Mouse (Mus musculus) embryonic facial prominence, embryonic 11.5 days (tissue): Measurements from ENCODE around the gene Itga3. TPM values are rescaled to one million over a fixed set of nuclear protein-coding genes. Genes with fewer than 3 reads are reported as not detected.

Experiments
- ATAC-seq: fragments of 200-750 bp; cut with Nextera tagmentation; replicated peaks from 2 replicates; pipeline ENCODE4 v1.8.0; 2017; ENCODE audit warnings: low read depth; ENCODE audit not compliant: insufficient number of reproducible peaks, low FRiP score, low TSS enrichment
- DNase-seq: peaks from one replicate; pipeline ENCODE4 v3.0.0-alpha.2; 2015; ENCODE audit warnings: low spot score
- H3K27ac ChIP-seq: fragments of 300-500 bp; sonication (generic); replicated peaks from 2 replicates; pipeline ENCODE4 v1.5.1; 2014; ENCODE audit warnings: mild to moderate bottlenecking, low read depth, low read length, control low read depth
- H3K27me3 ChIP-seq: fragments of 300-500 bp; sonication (generic); 2 replicates; pipeline ENCODE4 v1.6.1; 2014; ENCODE audit warnings: mild to moderate bottlenecking, low read length, moderate library complexity, mixed read lengths; ENCODE audit not compliant: control insufficient read depth, insufficient read depth
- H3K36me3 ChIP-seq: fragments of 300-500 bp; sonication (generic); replicated peaks from 2 replicates; pipeline ENCODE4 v1.6.1; 2014; ENCODE audit warnings: low read depth, mild to moderate bottlenecking, low read length, moderate library complexity, mixed read lengths; ENCODE audit not compliant: control insufficient read depth, insufficient read depth
- H3K4me1 ChIP-seq: fragments of 300-500 bp; sonication (generic); 2 replicates; pipeline ENCODE4 v1.6.1; 2014; ENCODE audit warnings: low read length, mixed read lengths; ENCODE audit not compliant: control insufficient read depth, insufficient read depth
- H3K4me2 ChIP-seq: fragments of 300-500 bp; sonication (generic); 2 replicates; pipeline ENCODE4 v1.6.1; 2014; ENCODE audit warnings: low read depth, mild to moderate bottlenecking, control low read depth, low read length, moderate library complexity
- H3K4me3 ChIP-seq: fragments of 300-500 bp; sonication (generic); 2 replicates; pipeline ENCODE4 v1.5.1; 2014; ENCODE audit warnings: low read depth, low read length, control low read depth
- H3K9ac ChIP-seq: fragments of 300-500 bp; sonication (generic); replicated peaks from 2 replicates; pipeline ENCODE4 v1.6.1; 2014; ENCODE audit warnings: mild to moderate bottlenecking, control low read depth, low read length
- H3K9me3 ChIP-seq: fragments of 300-500 bp; sonication (generic); replicated peaks from 2 replicates; pipeline ENCODE4 v1.6.1; 2016; ENCODE audit warnings: mild to moderate bottlenecking, low read length, inconsistent platforms, mixed read lengths; ENCODE audit not compliant: control insufficient read depth
- WGBS: fragments of 180-500 bp; shearing (Covaris S2); extraction: QIAGEN DNeasy Blood & Tissue Kit; methylation state at CpG from one replicate; pipeline ENCODE4 v1.1.7; 2014; 5-methylcytosine and 5-hydroxymethylcytosine counted together
- polyA plus RNA-seq: library from polyadenylated mRNA; unstranded; fragments of >200 nt; fragmentation: Nextera tagmentation; extraction: Ambion mirVana; gene quantifications from 2 replicates; pipeline ENCODE4 v1.2.1, GENCODE M21; 2014

The Itga3 gene
- polyA plus RNA-seq, 1 experiment from 2014 or later, result 5.1 TPM

DNA sequence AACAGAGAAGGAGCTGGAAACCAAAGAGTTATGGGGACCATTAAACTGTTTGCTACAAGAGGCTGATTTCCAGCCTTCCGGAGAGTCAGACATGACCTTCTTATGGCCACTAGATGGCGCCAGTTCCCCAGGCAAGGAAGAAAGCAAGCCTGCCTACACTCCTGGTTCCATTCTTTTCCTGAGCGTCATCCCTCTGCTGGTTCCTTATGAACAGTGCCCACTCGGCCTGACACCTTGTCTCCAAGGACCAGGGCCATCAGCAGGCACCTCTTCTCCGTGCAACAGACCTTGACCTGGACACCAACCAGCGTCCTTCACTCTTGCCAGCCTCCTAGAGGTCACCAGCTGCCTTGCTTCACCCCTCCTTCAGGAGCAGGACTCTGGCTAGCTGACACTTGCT, 40.4 kb upstream of the Itga3 start:
- no peaks in the 10 kb centered on the region for H3K9me3 ChIP-seq
- no peaks in the 10 kb centered on the region for H3K36me3 ChIP-seq
- peak; percentile 40; the same call in 1 of the 2 replicates for ATAC-seq
- H3K4me1 ChIP-seq, result peaks cover 2% of the 10 kb centered on the region; the same call in 1 of the 2 replicates
- 5% methylated on average over 6 of the region's 6 CpGs for WGBS
- H3K27me3 ChIP-seq, result peaks cover 28% of the 10 kb centered on the region
- no peak overlapping the region for H3K4me3 ChIP-seq
- no peak overlapping the region for H3K4me2 ChIP-seq
- H3K9ac ChIP-seq, result no peak overlapping the region
- DNase-seq, result peak; percentile 90
- H3K27ac ChIP-seq, result no peak overlapping the region

DNA sequence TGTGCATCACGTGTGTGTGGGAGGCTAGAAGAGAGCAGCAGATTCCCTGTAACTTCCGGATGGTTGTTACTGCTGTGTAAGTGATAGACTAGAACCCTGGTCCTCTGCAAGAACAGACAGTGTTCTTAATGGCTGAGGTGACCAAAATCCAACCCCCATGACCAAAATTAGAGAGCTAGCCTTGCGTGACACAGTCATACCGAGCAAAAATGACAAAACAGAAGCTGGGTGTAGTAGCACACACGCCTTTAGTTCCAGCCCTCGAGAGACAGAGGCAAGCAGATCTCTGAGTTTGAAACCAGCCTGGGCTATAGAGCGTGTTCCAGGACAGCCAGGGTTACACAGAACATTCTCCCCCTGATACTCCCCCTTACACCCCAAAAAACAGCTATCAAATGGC, 33.5 kb upstream of the Itga3 start:
- no peaks in the 10 kb centered on the region for H3K9me3 ChIP-seq
- ATAC-seq (no peak), DNase-seq (no peak)
- no peak overlapping the region for H3K9ac ChIP-seq
- no peaks in the 10 kb centered on the region for H3K27me3 ChIP-seq
- no peaks in the 10 kb centered on the region for H3K36me3 ChIP-seq
- no peak overlapping the region for H3K4me3 ChIP-seq
- 88% methylated on average over 7 of the region's 7 CpGs for WGBS
- H3K4me1 ChIP-seq, result peaks cover 5% of the 10 kb centered on the region
- H3K4me2 ChIP-seq, result no peak overlapping the region
- no peak overlapping the region for H3K27ac ChIP-seq

DNA sequence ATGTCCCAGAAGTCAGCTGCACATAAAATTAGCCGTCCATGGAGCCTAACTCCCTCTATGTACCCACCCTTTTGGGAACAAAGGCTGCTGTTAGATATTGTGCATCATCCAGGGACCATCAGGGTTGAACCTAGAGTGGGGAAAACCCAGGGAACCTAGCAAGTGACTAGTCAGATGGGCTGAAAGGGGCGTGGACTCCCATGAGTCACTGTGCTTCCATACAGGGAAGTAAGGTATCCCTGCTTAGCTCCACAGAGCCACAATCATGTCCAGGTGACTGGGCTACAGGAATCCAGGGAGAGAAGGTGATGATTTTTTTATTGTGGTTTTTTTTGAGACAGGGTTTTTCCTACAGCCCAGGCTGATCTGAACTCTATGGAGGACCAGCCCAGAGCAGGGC, 32.4 kb upstream of the Itga3 start:
- no peaks in the 10 kb centered on the region for H3K36me3 ChIP-seq
- WGBS, result 79% methylated on average over 2 of the region's 2 CpGs
- H3K27me3 ChIP-seq, result no peaks in the 10 kb centered on the region
- peaks cover 5% of the 10 kb centered on the region for H3K4me1 ChIP-seq
- no peak overlapping the region for H3K27ac ChIP-seq
- H3K9me3 ChIP-seq, result no peaks in the 10 kb centered on the region
- ATAC-seq (no peak), DNase-seq (no peak)
- no peak overlapping the region for H3K9ac ChIP-seq
- no peak overlapping the region for H3K4me3 ChIP-seq
- H3K4me2 ChIP-seq, result no peak overlapping the region

- no peak overlapping the region for H3K27ac ChIP-seq
- H3K4me3 ChIP-seq, result no peak overlapping the region
Observed at GRCm38 (mm10) chr11:95106440-95107236, 30.0 kb upstream of the Itga3 start.

GRCm38 (mm10) chr11:95105274-95105874, 28.8 kb upstream of the Itga3 start:
- Histone ChIP-seq H3K27me3 (no peaks in the 10 kb centered on the region), H3K4me3 (no peak overlapping the region; the same call in 1 of the 2 replicates), H3K36me3 (no peaks in the 10 kb centered on the region), H3K4me1 (peaks cover 5% of the 10 kb centered on the region), H3K9ac (peak overlapping the region; percentile 34), H3K27ac (no peak overlapping the region), H3K4me2 (peak overlapping the region; percentile 37), H3K9me3 (no peaks in the 10 kb centered on the region)
- ATAC-seq (no peak), DNase-seq (no peak)
- 3% methylated on average over 25 of the region's 25 CpGs for WGBS

More at GRCm38 (mm10) chr11:95106440-95107236, 30.0 kb upstream of the Itga3 start:
- DNase-seq, result peak; percentile 83
- Histone ChIP-seq H3K4me2 (no peak overlapping the region), H3K36me3 (no peaks in the 10 kb centered on the region), H3K9me3 (no peaks in the 10 kb centered on the region), H3K4me1 (peaks cover 5% of the 10 kb centered on the region), H3K27me3 (no peaks in the 10 kb centered on the region), H3K9ac (no peak overlapping the region)
- 40% methylated on average over 23 of the region's 23 CpGs for WGBS
- no peak for ATAC-seq

DNA sequence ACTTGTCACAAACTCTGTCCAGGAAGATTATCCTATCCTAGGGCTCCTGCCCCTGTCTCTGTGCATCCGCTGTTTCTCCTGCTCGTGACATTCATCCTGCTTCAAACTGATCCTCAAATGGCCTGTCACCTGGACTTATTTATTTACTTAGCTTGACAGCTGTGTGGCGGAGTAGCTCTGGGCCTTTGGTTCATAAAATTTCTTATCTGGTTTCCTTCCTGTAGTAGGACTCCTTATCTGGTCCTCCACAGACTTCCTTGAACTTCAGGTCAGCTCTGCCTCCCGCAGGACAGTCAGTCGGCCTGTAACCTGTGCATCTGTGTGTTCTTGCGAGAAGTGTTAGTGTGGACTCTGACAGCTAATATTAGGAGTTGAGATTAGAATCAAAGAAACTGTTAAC, 27.7 kb upstream of the Itga3 start:
- no peak overlapping the region for H3K4me2 ChIP-seq
- no peak for DNase-seq
- no peak for ATAC-seq
- no peak overlapping the region for H3K27ac ChIP-seq
- peaks cover 5% of the 10 kb centered on the region for H3K4me1 ChIP-seq
- 55% methylated on average over 6 of the region's 6 CpGs for WGBS
- no peaks in the 10 kb centered on the region for H3K36me3 ChIP-seq
- H3K9me3 ChIP-seq, result no peaks in the 10 kb centered on the region
- H3K4me3 ChIP-seq, result no peak overlapping the region
- H3K27me3 ChIP-seq, result no peaks in the 10 kb centered on the region
- H3K9ac ChIP-seq, result no peak overlapping the region

DNA sequence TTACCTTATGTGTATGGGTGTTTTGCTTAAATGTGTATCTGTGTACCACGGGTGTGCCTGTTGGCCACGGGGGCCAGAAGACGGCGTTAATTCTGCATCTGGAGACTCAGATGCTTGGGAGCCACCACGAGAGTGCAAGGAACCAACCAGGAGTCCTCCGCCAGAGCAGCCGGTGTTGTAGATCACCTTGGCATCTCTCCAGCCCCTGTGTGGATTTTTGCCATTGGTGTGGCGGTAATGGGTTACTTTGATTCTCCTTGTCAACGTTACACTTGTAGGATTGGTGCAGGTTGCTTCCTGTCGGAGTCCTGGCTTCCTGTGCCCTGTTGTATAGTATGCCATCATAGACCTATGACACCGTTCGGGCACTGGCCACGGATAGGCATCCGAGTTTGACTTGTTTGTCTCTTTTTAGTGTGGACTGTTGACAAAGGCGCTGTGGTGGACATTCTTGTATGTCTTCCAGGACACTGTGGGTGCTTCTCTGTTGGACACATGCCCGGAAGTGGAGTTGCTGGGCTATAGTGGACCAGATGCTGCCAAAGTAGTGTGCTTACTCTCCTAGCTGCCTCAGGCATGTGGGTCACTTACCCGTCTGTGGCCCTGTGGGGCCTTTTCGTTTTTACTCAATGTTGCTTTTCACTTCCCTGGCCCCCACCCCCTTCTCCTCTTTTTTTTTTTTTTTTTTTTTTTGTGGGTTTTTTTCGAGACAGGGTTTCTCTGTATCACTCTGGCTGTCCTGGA, 25.7 kb upstream of the Itga3 start:
- Histone ChIP-seq H3K4me3 (no peak overlapping the region), H3K27ac (no peak overlapping the region), H3K9me3 (no peaks in the 10 kb centered on the region), H3K9ac (no peak overlapping the region), H3K27me3 (no peaks in the 10 kb centered on the region), H3K4me2 (no peak overlapping the region), H3K36me3 (no peaks in the 10 kb centered on the region), H3K4me1 (peaks cover 5% of the 10 kb centered on the region)
- 95% methylated on average over 19 of the region's 19 CpGs for WGBS
- DNase-seq, result no peak
- ATAC-seq, result no peak
